Mouse (Mus musculus): ENCODE results near the gene Egfr.

The Egfr gene

DNA sequence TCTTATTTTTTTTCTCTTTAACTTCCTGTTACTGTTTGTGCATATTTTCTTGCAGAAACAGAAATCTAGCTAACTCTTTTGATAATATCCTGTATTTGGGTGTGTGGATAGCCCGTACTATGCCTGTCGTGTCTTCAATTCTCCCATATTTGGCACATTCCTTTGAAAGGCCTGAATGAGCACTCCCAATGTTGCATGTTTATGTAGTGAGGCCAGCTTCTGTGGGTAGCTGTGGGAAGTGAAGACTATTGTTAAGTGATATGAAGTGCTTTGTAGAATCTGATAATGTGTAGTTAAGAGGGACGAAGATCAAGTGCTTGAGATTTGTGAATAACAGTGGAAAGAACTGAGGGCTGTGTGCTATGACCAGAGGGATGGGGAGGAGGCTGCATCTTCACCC, 77.5 kb downstream of the Egfr start:
- no peak for DNase-seq (ENCODE audit: low read depth)

DNA sequence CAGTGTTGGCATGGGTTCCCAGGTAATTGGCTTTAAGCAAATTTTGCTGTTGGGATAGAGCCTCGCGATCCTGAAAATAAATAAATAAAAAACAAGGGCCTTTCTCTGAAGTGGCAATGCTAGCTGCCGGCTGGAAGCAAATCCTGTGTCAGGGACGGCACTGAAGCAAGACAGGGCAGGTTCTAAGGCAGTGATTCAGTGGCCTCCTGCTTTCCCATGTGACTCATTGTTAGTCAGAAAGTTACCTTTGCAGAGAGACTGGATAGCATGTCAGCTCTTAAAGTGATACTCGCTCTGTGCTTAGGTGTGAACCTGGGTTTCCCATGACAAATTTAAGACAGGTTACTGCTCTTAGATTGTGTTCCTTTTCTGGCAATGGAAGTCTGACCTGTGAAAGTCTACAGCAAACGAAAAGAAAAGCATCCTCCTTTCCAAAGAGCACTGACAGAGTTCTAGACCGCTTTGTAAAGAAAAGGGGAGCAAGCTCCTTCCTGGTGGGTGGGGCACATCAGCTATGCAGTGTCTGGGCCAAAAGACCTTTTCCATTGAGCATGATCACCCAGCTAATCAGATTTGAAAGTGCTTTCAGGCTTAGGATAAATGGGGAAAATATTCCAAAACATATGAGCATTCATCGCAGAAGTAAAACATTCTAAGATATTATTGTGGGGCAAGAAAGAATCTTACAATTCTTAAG, 78.7 kb downstream of the Egfr start:
- DNase-seq (ENCODE audit: low read depth): no peak

DNA sequence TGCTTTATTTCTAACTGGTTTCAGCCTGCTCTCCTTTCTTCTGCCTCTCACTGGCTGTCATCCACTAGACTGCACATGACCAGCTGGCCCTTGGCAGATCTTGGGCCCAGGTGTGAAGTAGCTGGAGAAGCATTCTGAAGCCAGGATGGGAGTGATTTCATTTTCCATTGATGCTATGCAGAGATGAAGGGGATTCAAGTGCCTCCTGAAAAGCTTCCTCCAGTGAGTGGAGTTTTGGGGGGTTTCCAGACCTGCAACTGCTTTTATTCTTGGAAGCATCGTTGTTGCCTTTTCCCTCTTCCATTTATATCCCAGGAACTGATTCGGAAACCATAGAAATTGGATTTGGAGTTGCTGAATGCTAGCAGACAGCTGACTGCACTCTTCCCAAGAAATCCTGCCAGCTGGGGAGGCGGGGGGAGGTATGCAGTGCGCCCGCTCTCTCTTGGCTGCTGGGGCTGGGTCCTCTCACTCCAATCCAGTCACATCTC, 80.0 kb downstream of the Egfr start:
- no peak for DNase-seq (ENCODE audit: low read depth)

DNA sequence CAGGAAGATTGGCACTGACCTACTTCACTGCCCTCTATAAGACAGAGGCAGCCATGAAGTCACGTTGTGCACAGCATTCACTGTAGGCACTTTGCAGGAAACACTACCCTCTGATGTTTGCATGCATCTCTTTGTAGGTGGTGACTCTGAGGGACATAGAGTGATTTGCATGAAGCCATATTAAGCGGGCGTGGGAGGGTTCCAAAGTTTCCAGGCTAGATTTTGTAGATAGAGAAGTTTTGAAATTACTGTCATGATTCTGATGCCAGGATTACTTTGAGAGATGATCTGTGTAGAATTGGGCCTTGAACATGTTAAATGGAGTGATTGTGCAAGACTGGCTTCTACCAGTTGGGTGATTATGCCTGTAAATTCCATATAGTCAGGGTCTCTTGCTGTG, 86.8 kb downstream of the Egfr start:
- DNase-seq (ENCODE audit: low read depth): no peak

DNA sequence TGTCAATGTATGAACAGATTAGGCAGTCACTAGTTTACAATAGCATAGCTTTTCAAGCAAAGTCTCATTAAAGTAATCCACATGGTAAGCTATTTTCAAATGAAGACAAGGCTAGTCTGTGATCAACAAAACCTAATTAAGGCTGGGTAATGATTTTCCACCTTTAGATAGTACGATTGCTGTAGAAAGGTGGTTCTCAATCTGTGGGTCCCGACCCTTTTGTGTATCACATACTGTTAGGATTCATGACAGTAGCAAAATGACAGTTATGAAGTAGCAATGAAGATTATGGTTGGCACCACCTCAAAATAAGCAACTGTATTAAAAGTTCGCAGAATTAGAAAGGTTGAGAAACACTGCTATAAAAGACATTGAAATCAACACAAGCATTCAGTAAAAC, 90.9 kb downstream of the Egfr start:
- DNase-seq (ENCODE audit: low read depth): no peak

- peak; percentile 92 for DNase-seq (ENCODE audit: low read depth)
Measured at GRCm38 (mm10) chr11:16843889-16844568, 92.0 kb downstream of the Egfr start.

DNA sequence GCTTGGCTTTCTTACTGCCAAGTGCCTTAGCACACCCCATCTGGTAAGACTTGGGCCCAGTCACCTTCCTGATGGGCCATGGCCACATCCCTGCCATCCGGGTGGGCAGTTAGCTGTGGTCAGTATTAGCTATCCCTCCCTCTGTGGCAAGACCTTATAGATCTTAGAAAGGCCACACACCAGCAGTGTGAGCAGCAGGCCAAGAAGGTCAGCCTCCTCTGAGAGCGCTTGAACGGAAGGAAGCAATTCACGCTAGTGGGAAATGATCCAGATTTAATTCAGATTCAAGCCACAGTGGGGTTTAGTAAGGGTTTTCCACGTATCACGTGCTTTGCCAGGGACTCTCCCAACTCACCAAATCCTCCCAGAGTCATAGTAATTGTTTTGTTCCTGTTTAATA, 96.9 kb downstream of the Egfr start:
- DNase-seq (ENCODE audit: low read depth): no peak

DNA sequence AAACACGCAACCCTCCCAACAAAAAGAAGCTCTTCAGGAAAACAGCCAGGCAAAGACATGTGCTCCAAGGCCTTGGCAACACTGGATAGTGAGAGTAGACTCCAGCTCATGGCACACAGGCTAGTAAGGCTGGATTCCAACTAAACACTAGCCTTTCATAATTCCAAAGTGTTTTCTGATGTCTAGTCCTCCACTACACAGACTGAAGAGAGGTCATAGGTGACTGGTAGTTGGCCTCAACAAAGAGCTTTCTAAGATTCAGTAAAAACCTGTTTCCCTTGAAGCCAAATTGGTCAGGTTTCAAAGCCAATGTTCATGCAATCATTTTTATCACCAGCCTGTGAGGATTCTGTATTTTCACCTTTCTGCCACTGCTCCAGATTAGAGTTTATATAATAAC, 99.4 kb downstream of the Egfr start:
- DNase-seq (ENCODE audit: low read depth): no peak

DNA sequence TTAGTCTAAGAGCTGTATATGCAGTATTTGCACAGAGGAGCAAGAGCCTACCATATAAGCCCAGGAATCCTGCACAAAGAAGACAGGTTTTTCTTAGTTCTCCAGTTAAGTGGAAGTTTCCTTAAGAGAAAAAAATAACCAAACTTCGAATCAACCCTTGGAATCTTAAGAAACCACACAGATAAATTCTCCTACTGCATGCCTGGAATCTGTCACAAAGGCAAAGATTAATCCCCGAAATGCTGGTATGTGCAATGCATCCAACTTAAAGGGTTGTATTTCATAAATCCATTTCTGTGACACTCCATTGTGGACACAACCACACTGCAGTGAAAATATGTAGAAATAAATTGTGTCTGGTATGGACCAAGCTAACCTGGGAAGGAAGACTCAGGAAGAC, 102.1 kb downstream of the Egfr start:
- DNase-seq (ENCODE audit: low read depth): peak; percentile 71

GRCm38 (mm10) chr11:16857346-16857745, 105.3 kb downstream of the Egfr start:
- no peak for DNase-seq (ENCODE audit: low read depth)

DNA sequence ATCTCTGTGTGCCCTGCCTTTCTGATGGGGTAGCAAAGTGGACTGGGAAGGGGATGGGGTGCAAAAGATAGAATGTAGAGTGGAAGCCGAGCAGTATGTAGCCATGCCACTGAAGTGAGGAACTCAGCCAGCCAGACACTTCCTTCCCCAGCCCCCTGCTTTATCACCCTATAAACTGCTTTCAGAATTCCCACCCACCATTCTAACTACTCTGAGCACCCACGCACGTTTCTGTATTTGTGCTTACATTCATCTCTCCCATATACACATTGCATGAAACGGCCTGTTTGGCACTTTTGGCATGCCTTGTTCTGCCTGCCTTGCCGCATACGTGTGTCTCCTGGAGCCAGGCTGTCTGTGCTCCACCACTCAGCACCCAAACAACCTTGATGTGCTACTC, 109.0 kb downstream of the Egfr start:
- no peak for DNase-seq (ENCODE audit: low read depth)

GRCm38 (mm10) chr11:16863547-16863946, 111.5 kb downstream of the Egfr start:
- peak; percentile 37 for DNase-seq (ENCODE audit: low read depth)

DNA sequence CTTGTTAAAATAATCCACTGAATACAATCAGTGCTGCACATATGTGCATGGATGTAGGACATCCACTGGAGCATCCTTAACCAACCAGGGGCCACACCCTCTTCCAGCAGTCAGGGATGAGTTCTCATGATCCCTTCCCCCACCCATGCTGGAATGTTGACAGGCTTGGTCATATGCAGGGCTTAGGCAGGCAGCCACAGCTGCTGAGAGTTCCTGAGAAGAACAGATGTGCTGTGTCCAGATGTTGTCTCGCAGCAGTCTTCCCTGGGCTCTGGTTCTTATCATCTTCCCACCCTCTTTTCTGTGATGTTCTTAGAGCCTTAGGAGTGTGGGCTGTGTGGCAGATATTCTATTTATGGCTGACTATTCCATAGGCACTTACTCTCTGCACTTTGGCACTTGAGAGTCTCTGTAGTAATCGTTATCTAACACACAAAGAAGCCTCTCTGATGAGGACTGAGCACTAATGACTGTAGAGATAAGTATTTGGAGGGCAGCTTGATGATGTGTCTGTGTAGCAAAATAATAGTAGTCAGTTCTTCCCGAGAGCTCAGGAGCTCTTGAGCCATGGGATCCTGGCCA, 113.1 kb downstream of the Egfr start:
- DNase-seq (ENCODE audit: low read depth): peak; percentile 44

DNA sequence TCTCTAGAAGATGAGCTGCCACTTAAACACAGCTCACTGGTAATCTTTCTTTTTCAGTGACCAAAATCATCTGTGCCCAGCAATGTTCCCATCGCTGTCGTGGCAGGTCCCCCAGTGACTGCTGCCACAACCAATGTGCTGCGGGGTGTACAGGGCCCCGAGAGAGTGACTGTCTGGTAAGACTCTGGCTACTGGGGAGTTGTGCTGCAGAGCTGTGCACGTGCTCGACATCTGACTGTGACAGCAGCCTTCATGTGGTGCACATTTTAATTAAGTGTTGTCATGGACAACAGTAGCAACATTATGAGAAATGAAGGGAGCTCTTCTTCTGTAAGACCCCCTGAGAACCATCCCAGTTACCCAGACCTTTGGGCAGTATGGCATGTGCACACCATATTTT, 116.0 kb downstream of the Egfr start:
- no peak for DNase-seq (ENCODE audit: low read depth)

GRCm38 (mm10) chr11:16869506-16869905, 117.5 kb downstream of the Egfr start:
- no peak for DNase-seq (ENCODE audit: low read depth)

- DNase-seq (ENCODE audit: low read depth): peak; percentile 30
Measured at GRCm38 (mm10) chr11:16871120-16871519, 119.1 kb downstream of the Egfr start.

DNA sequence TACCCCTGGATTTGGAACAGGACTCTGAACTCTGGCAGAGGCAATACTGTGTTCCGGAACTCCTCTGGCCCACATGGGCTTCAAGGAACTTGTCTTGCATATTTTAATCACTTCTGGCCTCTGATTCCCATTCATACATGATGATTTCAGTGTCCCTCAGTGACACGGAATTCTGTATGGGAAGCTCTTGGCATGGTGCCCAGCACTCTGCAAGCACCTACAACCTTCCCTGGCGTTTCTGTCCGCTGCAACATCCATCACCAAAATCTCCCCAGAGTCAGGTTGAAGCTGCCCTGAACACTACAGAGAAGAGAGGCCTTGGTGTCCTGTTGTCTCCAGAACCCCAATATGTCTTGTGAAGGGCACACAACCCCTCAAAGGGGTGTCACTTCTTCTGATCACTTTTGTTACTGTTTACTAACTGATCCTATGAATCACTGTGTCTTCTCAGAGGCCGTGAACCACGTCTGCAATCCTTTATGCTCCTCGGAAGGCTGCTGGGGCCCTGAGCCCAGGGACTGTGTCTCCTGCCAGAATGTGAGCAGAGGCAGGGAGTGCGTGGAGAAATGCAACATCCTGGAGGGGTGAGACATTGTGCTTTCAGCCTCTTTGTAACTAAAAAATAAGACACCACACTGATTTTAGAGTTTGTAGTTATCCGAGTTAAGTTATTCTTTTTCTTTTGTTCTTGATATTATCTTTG, 125.8 kb downstream of the Egfr start:
- peak; percentile 43 for DNase-seq (ENCODE audit: low read depth)

- no peak for DNase-seq (ENCODE audit: low read depth)
Measured at GRCm38 (mm10) chr11:16881932-16882331, 129.9 kb downstream of the Egfr start.

DNA sequence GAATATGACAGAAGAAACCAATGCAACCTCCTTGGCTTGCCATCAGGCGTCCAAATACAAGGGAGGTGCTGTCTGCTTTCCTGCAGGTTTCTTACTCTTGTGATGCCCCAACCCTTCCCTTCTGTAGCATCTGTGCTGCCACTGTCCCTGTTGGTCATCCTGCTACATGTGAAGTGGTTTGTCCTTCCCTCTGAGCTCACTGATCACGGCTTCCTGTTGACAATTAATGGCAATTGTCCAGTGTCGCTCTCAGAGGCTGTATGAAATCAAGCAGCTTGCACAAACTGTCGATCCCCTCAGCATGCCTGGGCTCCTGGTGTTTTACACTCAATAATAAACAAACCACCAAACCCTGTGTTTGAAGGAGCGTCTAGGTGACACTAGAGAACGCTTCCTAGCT, 134.1 kb downstream of the Egfr start:
- no peak for DNase-seq (ENCODE audit: low read depth)

DNA sequence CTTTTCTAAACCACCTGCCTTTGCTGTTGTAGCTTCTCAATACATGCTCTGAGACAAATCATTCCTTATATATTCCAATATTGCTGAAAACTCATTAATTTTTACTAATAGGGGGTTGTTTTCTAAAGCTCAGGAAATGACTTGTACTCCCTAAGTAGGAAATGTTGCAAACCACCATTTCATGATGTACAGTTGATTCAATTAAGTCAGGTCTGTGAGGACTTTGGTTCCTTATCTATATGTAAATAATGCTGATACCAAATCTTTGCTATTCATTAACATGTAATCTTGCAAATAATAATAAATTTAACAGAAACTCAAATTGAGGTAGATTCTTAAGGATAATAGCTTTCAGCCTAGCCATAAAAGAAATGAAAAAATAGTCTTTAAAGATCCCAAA, 136.1 kb downstream of the Egfr start:
- no peak for DNase-seq (ENCODE audit: low read depth)

DNA sequence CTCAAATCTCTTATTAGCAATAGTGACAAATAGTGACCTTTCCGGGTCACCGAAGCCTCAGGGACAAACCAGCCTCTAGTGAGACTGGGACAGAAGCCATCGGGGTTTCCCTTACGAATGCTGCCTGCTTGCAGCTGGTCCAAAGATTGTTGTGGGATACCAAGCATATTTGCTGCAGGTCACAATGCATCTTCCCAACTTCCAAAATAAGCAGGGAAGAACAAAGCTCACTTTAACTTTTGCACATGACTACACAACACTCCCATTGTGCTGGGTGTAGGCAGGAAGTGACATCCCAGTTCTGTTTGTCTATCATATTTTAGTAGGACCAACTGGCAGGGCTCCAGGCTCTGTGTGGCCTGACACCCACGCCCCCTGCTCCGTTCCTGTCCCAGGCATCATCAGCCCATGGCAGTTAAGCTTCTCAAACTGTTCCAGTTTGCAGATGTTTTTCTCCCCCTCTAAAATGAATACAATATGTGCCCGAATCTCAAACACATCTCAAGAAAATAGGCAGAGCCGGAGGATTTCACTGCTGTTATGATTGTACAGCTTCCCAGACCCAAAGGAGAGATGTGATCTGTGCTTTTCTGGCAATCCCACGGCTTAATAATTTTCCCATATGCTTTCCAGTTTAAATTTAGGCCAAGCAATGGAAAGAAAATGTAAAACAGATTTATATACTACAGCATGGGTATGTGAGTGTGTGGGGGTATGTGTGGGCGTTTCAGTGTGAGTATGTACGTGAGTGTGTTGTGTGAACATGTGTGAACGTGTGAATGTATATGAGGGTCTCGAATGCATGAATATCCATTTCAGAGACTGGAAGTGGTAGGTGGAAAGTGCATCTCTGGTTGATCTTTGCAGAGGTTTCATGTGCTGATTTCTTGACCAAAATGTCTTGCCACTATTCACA, 143.7 kb downstream of the Egfr start:
- peak; percentile 80 for DNase-seq (ENCODE audit: low read depth)

GRCm38 (mm10) chr11:16897681-16898080, 145.7 kb downstream of the Egfr start:
- peak; percentile 69 for DNase-seq (ENCODE audit: low read depth)
